ENCODE assay signal across 27 mouse cellular contexts in genomic region chr2:28216211-28216775, GRCm38 (mm10). TPM values are rescaled to one million over a fixed set of nuclear protein-coding genes. Genes with fewer than 3 reads are reported as not detected.
DNase-seq lines count a peak whose midpoint lies in the region; ATAC-seq and TF ChIP-seq lines count a peak whose summit lies in the region.
"Had no signal": no experiment of that assay in that cellular context is flagged by ENCODE, and none has a peak within 500 bp of the region (broad histone marks: within the 10 kb centered on the region; RNA-seq: fewer than 3 reads in every experiment).

No protein-coding gene starts in this region.

- ATAC-seq in cerebellum, adult (ENCODE audit: insufficient number of reproducible peaks, low FRiP score, low TSS enrichment) = no peak
- ATAC-seq: CD4-positive, CD25-positive, alpha-beta regulatory T cell, adult 4 months; forebrain, embryonic 15.5 days; hindbrain, postnatal 0 days; inflammation-experienced regulatory T-cells, adult 6 months; intestine, embryonic 16.5 days had no signal

- intact Hi-C loops in left cerebral cortex, adult 2 months (cut with DNase I) = no loop called here
- intact Hi-C loops in left cerebral cortex, postnatal 14 days (cut with DNase I) = no loop called here

- no peak overlapping the region for H3K4me3 ChIP-seq in left cerebral cortex, adult 2 months
- H3K4me3 ChIP-seq: embryonic facial prominence, embryonic 10.5 days; embryonic facial prominence, embryonic 13.5 days; erythroblast, embryonic 14.5 days; forebrain, embryonic 12.5 days; forebrain, embryonic 15.5 days; heart, adult 2 months; heart, embryonic 10.5 days; heart, embryonic 13.5 days had no signal

- H3K27ac ChIP-seq in left cerebral cortex, adult 2 months = peak overlapping the region; percentile 69
- H3K27ac ChIP-seq: embryonic facial prominence, embryonic 10.5 days; embryonic facial prominence, embryonic 13.5 days; forebrain, embryonic 12.5 days; forebrain, embryonic 15.5 days; heart, adult 2 months; heart, embryonic 10.5 days; heart, embryonic 13.5 days; hindbrain, embryonic 14.5 days; hindbrain, postnatal 0 days had no signal

- TF ChIP-seq CTCF in left cerebral cortex, adult 2 months (IDR thresholded peaks at IDR 0.05) = no peak

- peak; percentile 72 for DNase-seq in cerebellum, adult 9-10 months
- DNase-seq in left cerebral cortex, adult 2 months (ENCODE audit: extremely low spot score in 1 of 2, low spot score in 2 of 2) = no peak
- DNase-seq in left cerebral cortex, postnatal 14 days (ENCODE audit: low spot score in 2 of 2) = no peak
- peak; percentile 61 to 72 for DNase-seq in cerebellum, postnatal 25 days
- DNase-seq in kidney, postnatal 25 days = no peak
- no peak for DNase-seq in kidney, postnatal 36 days
- DNase-seq: adrenal gland, adult 2 months; adrenal gland, postnatal 14 days; embryo, embryonic 11 days; gastrocnemius, postnatal 25 days; heart, adult 2 months; heart, postnatal 14 days; heart, postnatal 4 days; kidney, adult 18-20 months had no signal

RNA-seq across cellular contexts. Expression of gene Olfm1, which starts 23.5 kb away (rescaled TPM):
- total RNA-seq in left cerebral cortex, adult 2 months (2021) = 1,000 to 10,000 TPM; 1,521 to 1,595 TPM
- total RNA-seq in left cerebral cortex, postnatal 14 days (2021) = 1,000 to 10,000 TPM; 1,332 to 1,338 TPM

Comparison
In these comparisons a context has a peak if more than half of its experiments do, and no peak if none do; other contexts are left out.
1. DNase-seq: peak in cerebellum, adult 9-10 months (single experiment) and cerebellum, postnatal 25 days (2 of 2); none in left cerebral cortex, adult 2 months (0 of 2), left cerebral cortex, postnatal 14 days (0 of 2), kidney, postnatal 25 days (0 of 2) and kidney, postnatal 36 days (0 of 2).